Mouse (Mus musculus) thymus, adult 2 months (tissue): ENCODE results near the gene Sec31a. TPM values are rescaled to one million over a fixed set of nuclear protein-coding genes. Genes with fewer than 3 reads are reported as not detected.

Source experiments
- DNase-seq: peaks from one replicate; pipeline ENCODE4 v3.0.0; 2021
- H3K27ac ChIP-seq: fragments of 200-500 bp; 2 replicates; pipeline ENCODE4 v1.5.1; 2012; ENCODE audit warnings: low read length, control low read depth; ENCODE audit not compliant: control insufficient read depth, insufficient read depth
- H3K27me3 ChIP-seq: fragments of 200-500 bp; 2 replicates; pipeline ENCODE4 v1.6.1; 2012; ENCODE audit warnings: mild to moderate bottlenecking, low read length, moderate library complexity, mixed read lengths; ENCODE audit not compliant: control insufficient read depth, insufficient read depth
- H3K36me3 ChIP-seq: fragments of 200-500 bp; 2 replicates; pipeline ENCODE4 v1.6.1; 2012; ENCODE audit warnings: mild to moderate bottlenecking, low read length, moderate library complexity; ENCODE audit not compliant: control insufficient read depth, insufficient read depth
- H3K4me1 ChIP-seq: fragments of 200-500 bp; replicated peaks from 2 replicates; pipeline ENCODE4 v1.6.1; 2012; ENCODE audit warnings: low read length; ENCODE audit not compliant: control insufficient read depth, insufficient read depth
- H3K4me3 ChIP-seq: fragments of 200-500 bp; 2 replicates; pipeline ENCODE4 v1.5.1; 2012; ENCODE audit warnings: mild to moderate bottlenecking, low read length, control low read depth, moderate library complexity; ENCODE audit not compliant: control insufficient read depth, insufficient read depth
- CTCF ChIP-seq: fragments of 200-500 bp; IDR thresholded peaks from 2 replicates; pipeline ENCODE4 v1.5.1; 2012; ENCODE audit warnings: mild to moderate bottlenecking, control low read depth, low read length, moderate library complexity, borderline replicate concordance; ENCODE audit not compliant: control insufficient read depth, poor library complexity, insufficient read depth; ENCODE audit errors: extremely low read depth
- POLR2A ChIP-seq: fragments of 200-500 bp; IDR thresholded peaks from 2 replicates; pipeline ENCODE4 v1.6.1; 2012; ENCODE audit warnings: mild to moderate bottlenecking, low read length, control low read depth, moderate library complexity; ENCODE audit not compliant: control insufficient read depth, poor library complexity, insufficient read depth; ENCODE audit errors: extremely low read depth
- WGBS: fragments of 180-500 bp; shearing (Covaris S2); methylation state at CpG from one replicate; pipeline ENCODE4 v1.1.7; 2018; 5-methylcytosine and 5-hydroxymethylcytosine counted together
- polyA plus RNA-seq: library from polyadenylated mRNA; depleted of rRNA; stranded (reverse); fragments of >200 nt; gene quantifications from 2 replicates; pipeline ENCODE4 v1.2.3, GENCODE M21; 2012; rRNA removed

Gene Sec31a
- polyA plus RNA-seq, 1 experiment: 222 TPM

DNA sequence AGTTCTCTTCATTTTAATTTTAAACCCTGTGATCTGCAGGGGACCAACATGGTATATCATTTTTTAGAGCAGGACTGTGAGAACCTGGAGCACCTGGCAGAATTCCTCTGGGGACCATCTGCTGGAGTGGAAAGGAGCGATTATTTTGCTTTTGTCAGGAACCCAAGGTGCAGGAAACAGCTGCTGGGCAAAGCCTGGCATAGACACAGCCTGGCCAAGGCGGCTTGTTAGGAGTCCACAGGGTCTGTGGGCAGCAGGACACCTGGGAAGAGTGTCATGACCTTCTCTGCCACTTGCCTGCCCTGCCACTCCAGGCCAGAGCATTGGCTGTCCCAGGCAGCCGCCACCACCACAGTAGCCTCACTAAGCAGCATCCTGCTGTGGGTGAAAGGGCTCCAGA is 100.4 kb downstream of the Sec31a start:
- H3K27me3 ChIP-seq: no peaks in the 10 kb centered on the region
- no peak overlapping the region for H3K4me3 ChIP-seq
- TF ChIP-seq POLR2A: no peak
- TF ChIP-seq CTCF: no peak
- H3K36me3 ChIP-seq: no peaks in the 10 kb centered on the region
- no peak for DNase-seq
- no peak overlapping the region for H3K27ac ChIP-seq
- no peaks in the 10 kb centered on the region for H3K4me1 ChIP-seq
- 69% methylated on average over 3 of the region's 3 CpGs for WGBS

DNA sequence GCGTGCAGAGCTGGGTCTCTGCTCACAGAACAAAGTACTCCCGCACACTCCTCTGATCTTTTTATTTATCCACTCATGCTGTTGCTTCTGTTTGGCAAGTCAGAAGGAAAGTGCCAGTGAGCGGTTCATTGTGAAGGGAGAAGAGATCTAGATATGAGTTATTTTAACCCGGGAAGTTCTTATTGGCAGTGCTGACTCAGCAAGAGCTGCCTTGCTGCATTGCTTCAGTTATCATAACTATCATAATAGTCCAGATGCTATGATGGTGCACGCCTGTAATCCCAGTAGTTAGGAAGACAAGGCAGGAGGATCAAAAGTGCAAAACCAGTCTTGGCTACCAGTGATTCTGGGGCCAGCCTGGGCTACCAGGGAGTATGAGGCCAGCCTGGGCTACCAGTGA is 103.6 kb downstream of the Sec31a start:
- TF ChIP-seq POLR2A: no peak
- no peak for TF ChIP-seq CTCF
- H3K27me3 ChIP-seq: no peaks in the 10 kb centered on the region
- no peak overlapping the region for H3K27ac ChIP-seq
- 91% methylated on average over 5 of the region's 5 CpGs for WGBS
- no peaks in the 10 kb centered on the region for H3K4me1 ChIP-seq
- no peaks in the 10 kb centered on the region for H3K36me3 ChIP-seq
- no peak overlapping the region for H3K4me3 ChIP-seq
- no peak for DNase-seq

Other genes starting within 250 kb of the Sec31a start
- gene Lin54, start 84.4 kb upstream of the Sec31a start, polyA plus RNA-seq: 12.7 and 15.6 TPM in 2 replicates
- gene Cops4, start 102.1 kb upstream of the Sec31a start, polyA plus RNA-seq: 24.8 and 26.7 TPM in 2 replicates
- 118 and 153 TPM in 2 replicates for gene Plac8, start 156.0 kb upstream of the Sec31a start, polyA plus RNA-seq